Mouse (Mus musculus): Measurements from ENCODE around the gene Pdgfd. TPM values are rescaled to one million over a fixed set of nuclear protein-coding genes. Genes with fewer than 3 reads are reported as not detected.

Pdgfd gene
- polyA plus RNA-seq, 1 experiment from 2014 or later, result 2.6 TPM

DNA sequence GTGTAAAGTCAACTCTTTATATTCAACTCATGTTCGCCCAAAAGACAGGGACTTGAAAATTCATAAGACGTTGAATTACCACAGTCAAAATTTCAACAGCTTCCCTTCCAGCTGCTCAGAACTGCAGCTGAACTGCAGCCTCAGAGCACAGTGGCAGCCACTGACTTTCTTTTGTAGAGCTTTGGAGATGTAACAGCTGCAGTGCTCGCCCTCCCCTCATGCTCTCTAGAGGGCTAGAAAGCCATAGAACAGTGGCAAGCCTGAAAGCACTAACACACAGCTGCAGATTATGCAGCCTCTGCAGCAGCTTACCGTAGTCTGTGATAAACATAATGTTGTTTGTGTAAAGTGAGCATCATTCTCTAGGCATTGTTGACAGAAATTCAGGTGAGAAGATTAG, 239.6 kb downstream of the Pdgfd start:
- WGBS, result 57% methylated on average over 4 of the region's 4 CpGs

DNA sequence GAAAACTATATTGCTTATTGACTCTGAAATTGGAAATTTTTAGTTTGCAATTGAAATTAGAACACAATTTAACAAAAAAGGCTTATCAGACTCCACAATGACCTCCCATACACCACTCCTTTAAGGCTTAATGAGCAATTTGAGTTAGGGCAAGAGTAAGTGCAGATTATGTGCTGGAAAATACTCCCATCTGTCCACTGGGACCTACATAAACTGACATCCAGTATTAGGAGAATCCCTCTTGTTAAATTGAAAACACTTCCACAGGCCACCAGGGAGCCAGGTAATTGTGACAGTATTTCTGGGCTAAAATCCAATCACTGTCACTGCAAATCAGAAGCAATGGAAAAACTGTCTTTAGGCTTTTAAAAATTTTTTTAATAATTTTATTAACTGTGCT, 256.2 kb downstream of the Pdgfd start:
- H3K9me3 ChIP-seq (replicated peaks), result no peaks in the 10 kb centered on the region
- H3K4me3 ChIP-seq, result no peak overlapping the region
- no peaks in the 10 kb centered on the region for H3K36me3 ChIP-seq
- no peaks in the 10 kb centered on the region for H3K27me3 ChIP-seq (ENCODE audit: low read depth, poor library complexity, severe bottlenecking)
- H3K27ac ChIP-seq (replicated peaks), result no peak overlapping the region
- H3K4me1 ChIP-seq, result no peaks in the 10 kb centered on the region
- no peak for DNase-seq (ENCODE audit: low spot score)

More for the DNA sequence above, 239.6 kb downstream of the Pdgfd start:
- Histone ChIP-seq H3K36me3 (no peaks in the 10 kb centered on the region), H3K27me3 (ENCODE audit: low read depth, poor library complexity, severe bottlenecking) (no peaks in the 10 kb centered on the region), H3K9me3 (replicated peaks) (no peaks in the 10 kb centered on the region), H3K4me3 (no peak overlapping the region), H3K4me1 (no peaks in the 10 kb centered on the region), H3K27ac (replicated peaks) (no peak overlapping the region)
- DNase-seq (ENCODE audit: low spot score), result no peak

Other genes starting within 250 kb of the Pdgfd start
- gene Ddi1, start 101.3 kb downstream of the Pdgfd start, polyA plus RNA-seq (2016; fragmentation: Nextera tagmentation; extraction: Ambion mirVana), result 0.04 and 0.05 TPM in 2 replicates

Measured in midbrain, embryonic 10.5 days (tissue).